Mouse (Mus musculus): Measurements from ENCODE around the gene 9430097D07Rik. TPM values are rescaled to one million over a fixed set of nuclear protein-coding genes. Genes with fewer than 3 reads are reported as not detected.

Gene 9430097D07Rik
- polyA plus RNA-seq, 1 experiment: 0.04 TPM

DNA sequence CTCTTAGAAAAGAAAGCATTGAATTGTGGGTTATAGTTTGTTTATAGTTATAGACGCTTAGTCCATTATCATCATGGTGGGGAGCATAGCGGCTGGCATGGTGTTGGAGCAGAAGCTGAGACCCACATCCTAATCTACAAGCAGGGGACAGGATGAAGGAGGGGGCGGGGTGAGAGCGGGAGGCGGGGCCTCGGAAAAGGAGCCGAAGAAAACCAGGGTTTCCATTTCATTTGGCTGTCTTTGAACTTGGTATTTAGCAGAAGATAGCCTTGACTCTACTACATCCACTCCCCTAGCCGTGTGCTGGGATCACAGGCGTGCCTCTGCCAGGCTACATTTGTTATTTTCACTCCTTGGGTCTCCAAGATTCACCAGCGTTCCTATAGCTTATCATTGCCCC is 29.1 kb upstream of the 9430097D07Rik start:
- Histone ChIP-seq H3K79me2 (ENCODE audit: control insufficient read depth, insufficient read depth) (peaks cover under 1% of the 10 kb centered on the region), H3K27me3 (ENCODE audit: control insufficient read depth, insufficient read depth, insufficient read length) (no peaks in the 10 kb centered on the region), H3K4me2 (ENCODE audit: low read depth) (no peak overlapping the region), H3K36me3 (ENCODE audit: control insufficient read depth, insufficient read depth) (peaks cover 4% of the 10 kb centered on the region), H3K4me3 (no peak overlapping the region), H3ac (ENCODE audit: control insufficient read depth, insufficient read length) (no peak overlapping the region)
- no peak for TF ChIP-seq SRF (IDR thresholded peaks at IDR 0.05; ENCODE audit: control insufficient read depth, insufficient read length, low read depth)
- no peak for TF ChIP-seq MAX (IDR thresholded peaks at IDR 0.05; ENCODE audit: low read depth)
- no peak for TF ChIP-seq E2F4 (IDR thresholded peaks at IDR 0.05; ENCODE audit: insufficient read depth)
- no peak for TF ChIP-seq TCF3 (IDR thresholded peaks at IDR 0.05; ENCODE audit: insufficient read length, low read depth)
- TF ChIP-seq MYOD1 (IDR thresholded peaks at IDR 0.05; ENCODE audit: control insufficient read depth in 1 of 3, insufficient read length in 2 of 3, low read depth in 2 of 3): no peak
- no peak for TF ChIP-seq POLR2AphosphoS2 (IDR thresholded peaks at IDR 0.05; ENCODE audit: insufficient read length, low read depth)
- no peak for TF ChIP-seq MYOG (IDR thresholded peaks at IDR 0.05; ENCODE audit: control insufficient read depth in 1 of 3, insufficient read depth in 1 of 3, insufficient read length in 2 of 3, low read depth in 2 of 3)
- TF ChIP-seq REST (IDR thresholded peaks at IDR 0.05; ENCODE audit: insufficient read depth, insufficient read length): no peak
- no peak for TF ChIP-seq TCF12 (IDR thresholded peaks at IDR 0.05; ENCODE audit: insufficient read depth, poor library complexity, severe bottlenecking)
- TF ChIP-seq POLR2A (IDR thresholded peaks at IDR 0.05; ENCODE audit: insufficient read length, low read depth): no peak
- no peak for TF ChIP-seq CEBPB (IDR thresholded peaks at IDR 0.05; ENCODE audit: insufficient read depth, poor library complexity, severe bottlenecking)
- TF ChIP-seq USF1 (IDR thresholded peaks at IDR 0.05; ENCODE audit: low read depth): no peak

DNA sequence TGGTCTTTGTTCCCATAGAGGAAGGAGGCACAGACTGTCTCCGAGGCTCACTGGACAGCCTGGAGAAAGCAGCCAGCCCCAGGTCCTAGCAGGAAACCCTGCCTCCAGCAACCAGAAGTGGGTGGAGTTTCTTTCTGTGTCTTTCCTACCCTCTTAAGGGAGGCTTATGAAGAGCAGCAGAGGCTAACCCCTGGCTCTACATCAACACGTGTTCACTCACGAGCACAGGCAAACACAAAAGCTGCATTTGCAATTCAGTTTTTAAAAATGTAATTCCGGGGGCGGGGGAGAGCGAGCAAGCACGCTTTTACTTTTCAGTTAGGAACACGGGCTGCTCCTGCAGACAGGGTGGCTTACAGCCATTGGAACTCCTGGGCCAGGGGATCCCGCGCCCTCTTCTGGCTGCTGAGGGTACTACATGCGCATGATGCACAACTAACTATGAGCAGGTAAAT is 27.1 kb upstream of the 9430097D07Rik start:
- TF ChIP-seq TCF12 (IDR thresholded peaks at IDR 0.05; ENCODE audit: insufficient read depth, poor library complexity, severe bottlenecking) (no peak), USF1 (IDR thresholded peaks at IDR 0.05; ENCODE audit: low read depth) (no peak), MYOG (IDR thresholded peaks at IDR 0.05; ENCODE audit: control insufficient read depth in 1 of 3, insufficient read depth in 1 of 3, insufficient read length in 2 of 3, low read depth in 2 of 3) (no peak), E2F4 (IDR thresholded peaks at IDR 0.05; ENCODE audit: insufficient read depth) (no peak), POLR2AphosphoS2 (IDR thresholded peaks at IDR 0.05; ENCODE audit: insufficient read length, low read depth) (no peak), MYOD1 (IDR thresholded peaks at IDR 0.05; ENCODE audit: control insufficient read depth in 1 of 3, insufficient read length in 2 of 3, low read depth in 2 of 3) (no peak), POLR2A (IDR thresholded peaks at IDR 0.05; ENCODE audit: insufficient read length, low read depth) (no peak), SRF (IDR thresholded peaks at IDR 0.05; ENCODE audit: control insufficient read depth, insufficient read length, low read depth) (no peak), REST (IDR thresholded peaks at IDR 0.05; ENCODE audit: insufficient read depth, insufficient read length) (no peak), CEBPB (IDR thresholded peaks at IDR 0.05; ENCODE audit: insufficient read depth, poor library complexity, severe bottlenecking) (no peak), MAX (IDR thresholded peaks at IDR 0.05; ENCODE audit: low read depth) (no peak), TCF3 (IDR thresholded peaks at IDR 0.05; ENCODE audit: insufficient read length, low read depth) (no peak)

DNA sequence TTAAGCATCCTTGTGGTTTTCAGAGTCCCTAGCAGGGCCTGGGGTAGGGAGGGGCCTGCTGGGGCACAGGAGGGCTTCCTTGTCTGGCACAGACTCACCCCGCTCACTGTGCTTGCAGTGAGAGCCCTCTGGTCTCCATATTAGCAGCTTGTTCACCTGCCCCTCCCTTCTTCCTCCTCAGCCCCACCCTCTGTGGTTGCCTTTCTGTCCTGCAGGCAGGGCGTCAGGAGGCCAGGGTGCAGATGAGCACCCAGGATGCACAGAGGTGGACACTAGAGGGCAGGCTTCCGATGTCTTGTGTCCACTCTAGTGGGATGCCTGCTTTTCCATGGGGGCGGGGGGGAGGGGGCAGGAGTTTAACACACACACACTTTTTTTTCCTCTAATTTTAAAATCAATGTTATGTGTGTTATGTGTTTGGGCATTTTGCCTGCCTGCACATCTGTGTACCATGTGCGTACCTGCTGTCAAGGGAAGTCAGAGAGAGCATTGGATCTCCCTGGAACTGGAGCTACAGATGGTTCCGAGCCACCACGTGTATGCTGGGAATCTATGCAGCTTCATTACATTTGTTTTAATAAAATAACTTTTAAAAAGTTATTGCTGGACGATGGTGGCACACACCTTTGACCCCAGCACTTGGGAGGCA is 26.1 kb upstream of the 9430097D07Rik start:
- H3K79me2 ChIP-seq (ENCODE audit: control insufficient read depth, insufficient read depth): no peaks in the 10 kb centered on the region
- H3K4me3 ChIP-seq: no peak overlapping the region
- H3K36me3 ChIP-seq (ENCODE audit: control insufficient read depth, insufficient read depth): peaks cover 4% of the 10 kb centered on the region
- peak overlapping the region; percentile 33 for H3K4me2 ChIP-seq (ENCODE audit: low read depth)
- H3K27me3 ChIP-seq (ENCODE audit: control insufficient read depth, insufficient read depth, insufficient read length): no peaks in the 10 kb centered on the region
- no peak for TF ChIP-seq E2F4 (IDR thresholded peaks at IDR 0.05; ENCODE audit: insufficient read depth)
- TF ChIP-seq TCF12 (IDR thresholded peaks at IDR 0.05; ENCODE audit: insufficient read depth, poor library complexity, severe bottlenecking): no peak
- no peak for TF ChIP-seq REST (IDR thresholded peaks at IDR 0.05; ENCODE audit: insufficient read depth, insufficient read length)
- TF ChIP-seq POLR2A (IDR thresholded peaks at IDR 0.05; ENCODE audit: insufficient read length, low read depth): peak; percentile 6
- TF ChIP-seq MAX (IDR thresholded peaks at IDR 0.05; ENCODE audit: low read depth): no peak
- TF ChIP-seq MYOG (IDR thresholded peaks at IDR 0.05; ENCODE audit: control insufficient read depth in 1 of 3, insufficient read depth in 1 of 3, insufficient read length in 2 of 3, low read depth in 2 of 3): peak in 1 of 3 experiments; percentile 13
- TF ChIP-seq CEBPB (IDR thresholded peaks at IDR 0.05; ENCODE audit: insufficient read depth, poor library complexity, severe bottlenecking): no peak
- TF ChIP-seq TCF3 (IDR thresholded peaks at IDR 0.05; ENCODE audit: insufficient read length, low read depth): no peak
- peak; percentile 79 for TF ChIP-seq POLR2AphosphoS2 (IDR thresholded peaks at IDR 0.05; ENCODE audit: insufficient read length, low read depth)
- TF ChIP-seq USF1 (IDR thresholded peaks at IDR 0.05; ENCODE audit: low read depth): no peak
- TF ChIP-seq MYOD1 (IDR thresholded peaks at IDR 0.05; ENCODE audit: control insufficient read depth in 1 of 3, insufficient read length in 2 of 3, low read depth in 2 of 3): no peak
- no peak for TF ChIP-seq SRF (IDR thresholded peaks at IDR 0.05; ENCODE audit: control insufficient read depth, insufficient read length, low read depth)
- H3ac ChIP-seq (ENCODE audit: control insufficient read depth, insufficient read length): no peak overlapping the region

More for the DNA sequence above, 27.1 kb upstream of the 9430097D07Rik start:
- Histone ChIP-seq H3K27me3 (ENCODE audit: control insufficient read depth, insufficient read depth, insufficient read length) (no peaks in the 10 kb centered on the region), H3K79me2 (ENCODE audit: control insufficient read depth, insufficient read depth) (no peaks in the 10 kb centered on the region), H3ac (ENCODE audit: control insufficient read depth, insufficient read length) (no peak overlapping the region), H3K4me2 (ENCODE audit: low read depth) (peak overlapping the region; percentile 72), H3K4me3 (no peak overlapping the region), H3K36me3 (ENCODE audit: control insufficient read depth, insufficient read depth) (peaks cover 4% of the 10 kb centered on the region)

DNA sequence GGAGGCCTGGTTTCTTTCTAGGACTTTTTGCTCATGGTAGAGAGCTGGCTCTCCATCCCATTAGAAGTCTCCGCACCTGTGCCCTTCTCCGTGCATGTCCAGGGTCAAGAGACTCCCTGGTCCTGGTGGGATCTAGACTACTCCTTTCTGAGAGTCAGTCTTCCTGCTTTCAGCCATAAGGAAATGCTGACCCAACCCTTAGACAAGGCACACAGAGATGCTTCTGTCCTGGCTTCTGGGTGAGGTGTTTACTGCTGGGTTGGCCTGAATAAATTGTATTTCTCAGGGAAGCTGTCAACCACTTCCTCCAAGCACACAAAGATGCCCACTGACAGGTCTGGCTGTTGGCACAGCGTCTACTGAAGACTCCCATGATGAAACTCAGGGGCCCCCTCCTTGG is 23.9 kb upstream of the 9430097D07Rik start, which contains the start of gene St6galnac6:
St6galnac6 (plus strand) TSS at position 301 of the 400 bp plus-strand sequence.
- Histone ChIP-seq H3K4me2 (ENCODE audit: low read depth) (peak within 1 kb of the TSS; percentile 39), H3K79me2 (ENCODE audit: control insufficient read depth, insufficient read depth) (no peaks in the 10 kb centered on the region), H3K27me3 (ENCODE audit: control insufficient read depth, insufficient read depth, insufficient read length) (no peaks in the 10 kb centered on the region), H3ac (ENCODE audit: control insufficient read depth, insufficient read length) (no peak within 1 kb of the TSS), H3K4me3 (no peak within 1 kb of the TSS), H3K36me3 (ENCODE audit: control insufficient read depth, insufficient read depth) (peaks cover 16% of the 10 kb centered on the region)
- TF ChIP-seq REST (IDR thresholded peaks at IDR 0.05; ENCODE audit: insufficient read depth, insufficient read length) (no peak), SRF (IDR thresholded peaks at IDR 0.05; ENCODE audit: control insufficient read depth, insufficient read length, low read depth) (no peak), E2F4 (IDR thresholded peaks at IDR 0.05; ENCODE audit: insufficient read depth) (no peak), POLR2AphosphoS2 (IDR thresholded peaks at IDR 0.05; ENCODE audit: insufficient read length, low read depth) (no peak), MYOD1 (IDR thresholded peaks at IDR 0.05; ENCODE audit: control insufficient read depth in 1 of 3, insufficient read length in 2 of 3, low read depth in 2 of 3) (no peak), MYOG (IDR thresholded peaks at IDR 0.05; ENCODE audit: control insufficient read depth in 1 of 3, insufficient read depth in 1 of 3, insufficient read length in 2 of 3, low read depth in 2 of 3) (no peak), POLR2A (IDR thresholded peaks at IDR 0.05; ENCODE audit: insufficient read length, low read depth) (no peak), MAX (IDR thresholded peaks at IDR 0.05; ENCODE audit: low read depth) (no peak), TCF12 (IDR thresholded peaks at IDR 0.05; ENCODE audit: insufficient read depth, poor library complexity, severe bottlenecking) (no peak), TCF3 (IDR thresholded peaks at IDR 0.05; ENCODE audit: insufficient read length, low read depth) (no peak)

All from myocyte (in vitro differentiated cells).